Mouse (Mus musculus) retina, postnatal 7 days (tissue): ENCODE data around the gene Kif14.
A peak's percentile ranks its signal among the peaks of the same experiment; 100 is the strongest.
"Not testable (repeated sequence)": the region's sequence is repeated elsewhere in the genome, so short reads cannot be mapped to it uniquely, and the experiment has no call there.

Experiments used
- DNase-seq: peaks from one replicate; pipeline ENCODE4 v3.0.0-alpha.2; 2012; ENCODE audit warnings: low read depth, low spot score

The Kif14 gene

GRCm38 (mm10) chr1:136555892-136556291 lies 89.7 kb downstream of the Kif14 start:
- no peak for DNase-seq

- not testable (repeated sequence) for DNase-seq
Observed at GRCm38 (mm10) chr1:136556643-136557042, 90.5 kb downstream of the Kif14 start.

GRCm38 (mm10) chr1:136557436-136557835 lies 91.3 kb downstream of the Kif14 start:
- no peak for DNase-seq

- no peak for DNase-seq
Observed at GRCm38 (mm10) chr1:136558762-136559161, 92.6 kb downstream of the Kif14 start.

GRCm38 (mm10) chr1:136559284-136559683 lies 93.1 kb downstream of the Kif14 start:
- no peak for DNase-seq

- no peak for DNase-seq
Observed at GRCm38 (mm10) chr1:136559774-136560173, 93.6 kb downstream of the Kif14 start.

GRCm38 (mm10) chr1:136561823-136562222 lies 95.7 kb downstream of the Kif14 start:
- DNase-seq: no peak

- DNase-seq: peak; percentile 38
Observed at GRCm38 (mm10) chr1:136563149-136563548, 97.0 kb downstream of the Kif14 start.

GRCm38 (mm10) chr1:136564963-136565362 lies 98.8 kb downstream of the Kif14 start:
- DNase-seq: no peak

GRCm38 (mm10) chr1:136566386-136566785 lies 100.2 kb downstream of the Kif14 start:
- DNase-seq: no peak

- DNase-seq: no peak
Observed at GRCm38 (mm10) chr1:136567641-136568040, 101.5 kb downstream of the Kif14 start.

GRCm38 (mm10) chr1:136568738-136569194 lies 102.6 kb downstream of the Kif14 start:
- no peak for DNase-seq

GRCm38 (mm10) chr1:136569206-136569605 lies 103.1 kb downstream of the Kif14 start:
- no peak for DNase-seq

GRCm38 (mm10) chr1:136569626-136570297 lies 103.6 kb downstream of the Kif14 start:
- DNase-seq: no peak

- no peak for DNase-seq
Observed at GRCm38 (mm10) chr1:136570298-136570653, 104.1 kb downstream of the Kif14 start.

GRCm38 (mm10) chr1:136570976-136571375 lies 104.8 kb downstream of the Kif14 start:
- DNase-seq: no peak

GRCm38 (mm10) chr1:136571530-136571929 lies 105.4 kb downstream of the Kif14 start:
- DNase-seq: no peak

GRCm38 (mm10) chr1:136577890-136578663 lies 111.9 kb downstream of the Kif14 start:
- DNase-seq: no peak

- DNase-seq: no peak
Observed at GRCm38 (mm10) chr1:136579360-136579759, 113.2 kb downstream of the Kif14 start.

- DNase-seq: no peak
Observed at GRCm38 (mm10) chr1:136580266-136580665, 114.1 kb downstream of the Kif14 start.
